Mouse (Mus musculus) olfactory bulb, adult 2 months (tissue): Measurements from ENCODE around the gene Skida1.

ENCODE experiments used
- CTCF ChIP-seq: fragments of 200-500 bp; IDR thresholded peaks from 2 replicates; pipeline ENCODE4 v1.5.1; 2012; ENCODE audit warnings: low read depth, mild to moderate bottlenecking, low read length, moderate library complexity; ENCODE audit not compliant: insufficient read depth
- POLR2A ChIP-seq: fragments of 200-500 bp; IDR thresholded peaks from 2 replicates; pipeline ENCODE4 v1.6.1; 2012; ENCODE audit warnings: mild to moderate bottlenecking, low read depth, low read length, moderate library complexity; ENCODE audit not compliant: insufficient read depth

DNA sequence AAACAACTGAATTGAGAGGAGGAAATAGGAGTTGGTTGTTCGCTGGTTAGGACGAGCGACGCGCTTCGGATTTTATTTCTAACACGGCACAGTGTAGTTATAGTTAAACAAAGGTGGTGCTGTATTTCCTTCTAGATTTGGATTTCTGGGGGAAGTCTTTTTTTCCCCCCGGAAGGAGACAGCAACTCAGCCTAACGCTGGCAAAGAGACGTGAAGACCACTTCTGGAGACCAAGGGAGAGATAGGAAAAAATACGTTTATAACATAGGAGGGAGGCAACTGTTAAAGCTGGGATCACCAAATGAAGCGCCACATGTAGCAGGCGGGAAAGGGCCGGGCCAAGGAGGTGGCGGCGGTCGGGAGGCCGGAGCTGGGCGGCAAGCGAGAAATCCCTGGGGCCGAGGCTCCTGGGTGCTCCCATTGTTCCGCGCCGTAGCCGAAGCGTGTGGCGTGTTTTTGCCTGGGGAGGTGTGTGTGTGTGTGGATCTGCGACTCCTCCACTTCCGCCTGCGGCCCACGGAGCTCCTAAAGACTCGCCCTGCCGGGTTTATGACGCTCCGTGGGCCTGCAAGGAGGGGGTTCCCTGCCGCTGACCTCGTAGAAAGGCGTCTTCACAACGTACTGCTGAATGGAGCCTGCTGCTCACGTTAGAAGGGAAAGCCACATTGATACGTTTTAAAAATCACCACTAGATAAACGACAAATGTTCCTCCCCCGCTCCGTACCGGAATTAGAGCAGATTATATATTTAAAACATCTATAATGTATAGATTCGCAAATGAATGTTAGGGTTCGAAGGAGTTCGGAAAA is 8.7 kb upstream of the Skida1 start:
- no peak for TF ChIP-seq CTCF
- TF ChIP-seq POLR2A = no peak
